Comparison of ENCODE assay signal across 27 mouse cellular contexts in genomic region chr8:94323041-94323440, GRCm38 (mm10). TPM values are rescaled to one million over a fixed set of nuclear protein-coding genes. Genes with fewer than 3 reads are reported as not detected.
DNase-seq lines count a peak whose midpoint lies in the region; ATAC-seq lines count a peak whose summit lies in the region.
"Had no signal": no experiment of that assay in that cellular context is flagged by ENCODE, and none has a peak within 500 bp of the region (broad histone marks: within the 10 kb centered on the region; RNA-seq: fewer than 3 reads in every experiment).

No protein-coding gene starts in this region.

- H3K4me2 ChIP-seq in embryonic facial prominence, embryonic 14.5 days (ENCODE audit: low read depth, low read length) = no peak overlapping the region
- H3K4me2 ChIP-seq: embryonic facial prominence, embryonic 15.5 days; heart, embryonic 13.5 days; hindbrain, embryonic 15.5 days; limb, embryonic 13.5 days; liver, embryonic 11.5 days; lung, embryonic 15.5 days had no signal

- no peaks in the 10 kb centered on the region for H3K9me3 ChIP-seq in embryonic facial prominence, embryonic 14.5 days (ENCODE audit: control insufficient read depth, low read length)
- H3K9me3 ChIP-seq in embryonic facial prominence, embryonic 10.5 days = no peaks in the 10 kb centered on the region
- H3K9me3 ChIP-seq: embryonic facial prominence, embryonic 15.5 days; heart, embryonic 13.5 days; hindbrain, embryonic 10.5 days; hindbrain, embryonic 15.5 days; limb, embryonic 13.5 days; lung, embryonic 15.5 days had no signal

- H3K36me3 ChIP-seq in embryonic facial prominence, embryonic 14.5 days (ENCODE audit: control insufficient read depth, insufficient read depth, low read length) = no peaks in the 10 kb centered on the region
- H3K36me3 ChIP-seq in embryonic facial prominence, embryonic 10.5 days (replicated peaks) = peaks cover 11% of the 10 kb centered on the region; the same call in 1 of the 2 replicates
- H3K36me3 ChIP-seq: embryonic facial prominence, embryonic 15.5 days; limb, embryonic 13.5 days; lung, embryonic 15.5 days had no signal

- H3K4me3 ChIP-seq in embryonic facial prominence, embryonic 14.5 days (ENCODE audit: low read depth, low read length) = no peak overlapping the region
- no peak overlapping the region for H3K4me3 ChIP-seq in embryonic facial prominence, embryonic 10.5 days
- H3K4me3 ChIP-seq: embryonic facial prominence, embryonic 15.5 days; heart, embryonic 13.5 days; hindbrain, embryonic 10.5 days; hindbrain, embryonic 15.5 days; limb, embryonic 13.5 days; lung, embryonic 15.5 days had no signal

- DNase-seq in embryonic facial prominence, embryonic 14.5 days (ENCODE audit: low spot score) = peak; percentile 8
- no peak for DNase-seq in embryonic facial prominence, embryonic 10.5 days (ENCODE audit: low spot score)
- peak; percentile 44 to 48 for DNase-seq in left cerebral cortex, adult 18-20 months (ENCODE audit: low spot score in 2 of 2)
- no peak for DNase-seq in left cerebral cortex, adult 11 months (ENCODE audit: low spot score)
- DNase-seq in right cerebral cortex, postnatal 25 days = peak; percentile 36
- DNase-seq in right cerebral cortex, postnatal 14 days = no peak
- DNase-seq in ovary, adult 18-20 months (ENCODE audit: low spot score) = no peak
- no peak for DNase-seq in spleen, adult 12 weeks (ENCODE audit: low spot score)
- DNase-seq: adrenal gland, postnatal 25 days; cerebellum, adult 18-20 months; cerebellum, postnatal 10 days; heart, postnatal 14 days; kidney, adult 11 months; kidney, postnatal 14 days; midbrain, embryonic 14.5 days; retina, postnatal 1 day had no signal

- H3K27ac ChIP-seq in embryonic facial prominence, embryonic 14.5 days (replicated peaks; ENCODE audit: low read depth, low read length) = no peak overlapping the region
- H3K27ac ChIP-seq in embryonic facial prominence, embryonic 10.5 days (replicated peaks) = no peak overlapping the region
- H3K27ac ChIP-seq: heart, embryonic 13.5 days; hindbrain, embryonic 10.5 days; hindbrain, embryonic 15.5 days; limb, embryonic 13.5 days; lung, embryonic 15.5 days had no signal

- H3K27me3 ChIP-seq in embryonic facial prominence, embryonic 14.5 days (replicated peaks; ENCODE audit: control insufficient read depth, insufficient read depth, low read length) = no peaks in the 10 kb centered on the region
- H3K27me3 ChIP-seq in embryonic facial prominence, embryonic 10.5 days (replicated peaks; ENCODE audit: low read depth, poor library complexity, severe bottlenecking) = no peaks in the 10 kb centered on the region
- H3K27me3 ChIP-seq: embryonic facial prominence, embryonic 15.5 days; heart, embryonic 13.5 days; hindbrain, embryonic 15.5 days; limb, embryonic 13.5 days; lung, embryonic 15.5 days had no signal

- no peak overlapping the region for H3K9ac ChIP-seq in embryonic facial prominence, embryonic 14.5 days (ENCODE audit: low read depth, low read length)
- H3K9ac ChIP-seq: embryonic facial prominence, embryonic 15.5 days; heart, embryonic 13.5 days; hindbrain, embryonic 15.5 days; limb, embryonic 13.5 days; lung, embryonic 15.5 days had no signal

- no peak for ATAC-seq in embryonic facial prominence, embryonic 14.5 days (ENCODE audit: low read depth)
- ATAC-seq: forebrain, embryonic 14.5 days; inflammation-experienced regulatory T-cells, adult 6 months had no signal

- WGBS in embryonic facial prominence, embryonic 14.5 days = 71% methylated on average over 6 of the region's 6 CpGs
- WGBS in embryonic facial prominence, embryonic 10.5 days = 80% methylated on average over 6 of the region's 6 CpGs

- H3K4me1 ChIP-seq in embryonic facial prominence, embryonic 14.5 days (ENCODE audit: control insufficient read depth, insufficient read depth, low read length) = no peaks in the 10 kb centered on the region
- H3K4me1 ChIP-seq in embryonic facial prominence, embryonic 10.5 days = peaks cover 16% of the 10 kb centered on the region
- H3K4me1 ChIP-seq: hindbrain, embryonic 15.5 days; lung, embryonic 15.5 days had no signal

RNA-seq across cellular contexts. Expression of gene Slc12a3, which starts 6.0 kb away (rescaled TPM):
- 0.29 TPM in 1 of 2 replicates, not detected in the other for polyA plus RNA-seq in embryonic facial prominence, embryonic 14.5 days (2014; fragmentation: Nextera tagmentation; extraction: Ambion mirVana)
- 0.05 TPM in 1 of 2 replicates, not detected in the other for polyA plus RNA-seq in embryonic facial prominence, embryonic 10.5 days (2016; fragmentation: Nextera tagmentation; extraction: Ambion mirVana)
- under 1 TPM; 0.28 to 0.59 TPM for total RNA-seq in left cerebral cortex, adult 18-20 months (2021)
- total RNA-seq: common myeloid progenitor, adult 5-6 weeks; monocyte, adult 5-6 weeks had no signal
- polyA plus RNA-seq: forebrain, embryonic 14.5 days; heart, embryonic 13.5 days; limb, embryonic 13.5 days; liver, embryonic 11.5 days had no signal

Comparison
In these comparisons a context has a peak if more than half of its experiments do, and no peak if none do; other contexts are left out.
1. DNase-seq: peak in embryonic facial prominence, embryonic 14.5 days (single experiment), left cerebral cortex, adult 18-20 months (2 of 2) and right cerebral cortex, postnatal 25 days (single experiment); none in embryonic facial prominence, embryonic 10.5 days (single experiment), left cerebral cortex, adult 11 months (single experiment), right cerebral cortex, postnatal 14 days (single experiment), ovary, adult 18-20 months (single experiment) and spleen, adult 12 weeks (single experiment).